Mouse (Mus musculus): ENCODE measurements at regions not wholly inside any gene's neighbourhood (a gene's known extent, or its start where the extent isn't known, plus 50 kb on each side); places are given as distances from the start of the nearest gene placed in this dataset.

DNA sequence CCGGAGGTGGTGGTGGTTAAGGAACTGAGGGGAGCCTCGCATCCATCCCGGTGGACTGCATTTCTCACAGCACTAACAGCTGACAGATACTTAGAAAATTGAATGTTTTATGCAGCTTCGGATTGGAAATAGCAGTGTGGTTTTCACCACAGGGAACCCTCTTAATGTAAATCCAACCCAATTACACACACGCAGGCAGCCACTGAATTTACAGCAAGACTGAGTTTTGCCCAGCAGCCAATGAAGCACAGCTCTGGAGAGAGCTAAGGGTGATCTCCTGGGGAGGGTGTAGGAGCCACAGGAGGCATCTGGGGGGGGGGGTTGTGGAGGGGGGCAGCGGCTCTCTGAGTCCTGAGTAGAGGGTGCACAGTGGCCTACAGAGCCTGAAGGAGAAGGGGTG lies 276.8 kb downstream of the Gm826 start:
- no peak for TF ChIP-seq CTCF (IDR thresholded peaks at IDR 0.05; ENCODE audit: low read depth)
- no peak overlapping the region for H3K9ac ChIP-seq (replicated peaks; ENCODE audit: low read length)
- WGBS, result 39% methylated on average over 6 of the region's 6 CpGs
- no peaks in the 10 kb centered on the region for H3K4me1 ChIP-seq (ENCODE audit: insufficient read depth, low read length)
- ATAC-seq (no peak), DNase-seq (ENCODE audit: low spot score) (peak; percentile 19)
- H3K4me2 ChIP-seq (ENCODE audit: low read depth, low read length), result no peak overlapping the region
- no peaks in the 10 kb centered on the region for H3K9me3 ChIP-seq (ENCODE audit: low read length)
- H3K27me3 ChIP-seq (ENCODE audit: insufficient read depth, low read length), result no peaks in the 10 kb centered on the region
- no peaks in the 10 kb centered on the region for H3K36me3 ChIP-seq (ENCODE audit: insufficient read depth, low read length)
- no peak overlapping the region for H3K4me3 ChIP-seq (ENCODE audit: low read length)
- H3K27ac ChIP-seq, result no peak overlapping the region

DNA sequence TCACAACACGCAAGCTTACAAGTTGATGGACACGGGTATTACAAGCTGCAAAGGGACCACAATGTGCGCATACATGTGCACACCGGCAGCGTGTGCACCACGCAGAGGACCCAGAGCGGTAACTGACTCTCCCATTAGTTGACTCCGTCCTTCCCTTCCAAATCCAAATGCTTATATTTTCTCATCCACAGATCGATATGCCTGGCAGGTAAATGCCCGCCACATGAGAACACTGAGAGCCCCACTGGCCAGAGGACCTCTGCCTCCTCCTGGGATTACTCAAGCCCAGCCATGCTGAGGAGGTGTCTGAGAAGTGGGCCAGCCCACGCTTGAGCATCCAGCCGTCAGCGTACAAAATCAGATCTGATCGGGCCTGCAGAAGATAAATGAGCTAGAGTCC lies 279.6 kb downstream of the Gm826 start:
- DNase-seq (ENCODE audit: low spot score) (no peak), ATAC-seq (no peak)
- Histone ChIP-seq H3K36me3 (ENCODE audit: insufficient read depth, low read length) (no peaks in the 10 kb centered on the region), H3K4me2 (ENCODE audit: low read depth, low read length) (no peak overlapping the region), H3K4me1 (ENCODE audit: insufficient read depth, low read length) (no peaks in the 10 kb centered on the region), H3K9me3 (ENCODE audit: low read length) (no peaks in the 10 kb centered on the region), H3K9ac (replicated peaks; ENCODE audit: low read length) (no peak overlapping the region), H3K27me3 (ENCODE audit: insufficient read depth, low read length) (no peaks in the 10 kb centered on the region), H3K4me3 (ENCODE audit: low read length) (no peak overlapping the region), H3K27ac (no peak overlapping the region)
- 74% methylated on average over 14 of the region's 14 CpGs for WGBS
- TF ChIP-seq CTCF (IDR thresholded peaks at IDR 0.05; ENCODE audit: low read depth), result no peak

DNA sequence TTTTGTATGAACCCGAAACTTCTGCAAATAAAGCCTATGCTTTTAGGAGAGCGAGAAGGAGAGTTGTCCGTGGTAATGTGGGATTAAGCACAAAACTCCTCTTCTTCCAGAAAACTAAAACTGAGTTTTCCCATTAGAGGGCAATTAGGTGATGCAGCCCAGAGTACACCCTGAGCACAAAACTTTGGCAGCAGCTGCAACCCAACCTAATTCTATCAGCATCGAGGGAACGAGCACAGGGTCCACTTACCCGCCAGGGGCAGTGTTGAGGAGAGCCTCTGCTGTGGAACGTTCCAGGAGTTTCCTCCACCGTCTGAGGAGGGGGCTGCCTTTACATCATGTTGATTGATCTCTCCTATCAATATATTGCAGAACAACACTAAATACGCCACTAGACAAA lies 285.7 kb downstream of the Gm826 start:
- Histone ChIP-seq H3K9me3 (ENCODE audit: low read length) (no peaks in the 10 kb centered on the region), H3K27me3 (ENCODE audit: insufficient read depth, low read length) (no peaks in the 10 kb centered on the region; the same call in 1 of the 2 replicates), H3K4me2 (ENCODE audit: low read depth, low read length) (no peak overlapping the region), H3K4me3 (ENCODE audit: low read length) (no peak overlapping the region), H3K9ac (replicated peaks; ENCODE audit: low read length) (no peak overlapping the region), H3K36me3 (ENCODE audit: insufficient read depth, low read length) (no peaks in the 10 kb centered on the region), H3K4me1 (ENCODE audit: insufficient read depth, low read length) (no peaks in the 10 kb centered on the region; the same call in 1 of the 2 replicates), H3K27ac (no peak overlapping the region)
- DNase-seq (ENCODE audit: low spot score) (no peak), ATAC-seq (no peak)
- WGBS, result 89% methylated on average over 9 of the region's 9 CpGs
- no peak for TF ChIP-seq CTCF (IDR thresholded peaks at IDR 0.05; ENCODE audit: low read depth)

DNA sequence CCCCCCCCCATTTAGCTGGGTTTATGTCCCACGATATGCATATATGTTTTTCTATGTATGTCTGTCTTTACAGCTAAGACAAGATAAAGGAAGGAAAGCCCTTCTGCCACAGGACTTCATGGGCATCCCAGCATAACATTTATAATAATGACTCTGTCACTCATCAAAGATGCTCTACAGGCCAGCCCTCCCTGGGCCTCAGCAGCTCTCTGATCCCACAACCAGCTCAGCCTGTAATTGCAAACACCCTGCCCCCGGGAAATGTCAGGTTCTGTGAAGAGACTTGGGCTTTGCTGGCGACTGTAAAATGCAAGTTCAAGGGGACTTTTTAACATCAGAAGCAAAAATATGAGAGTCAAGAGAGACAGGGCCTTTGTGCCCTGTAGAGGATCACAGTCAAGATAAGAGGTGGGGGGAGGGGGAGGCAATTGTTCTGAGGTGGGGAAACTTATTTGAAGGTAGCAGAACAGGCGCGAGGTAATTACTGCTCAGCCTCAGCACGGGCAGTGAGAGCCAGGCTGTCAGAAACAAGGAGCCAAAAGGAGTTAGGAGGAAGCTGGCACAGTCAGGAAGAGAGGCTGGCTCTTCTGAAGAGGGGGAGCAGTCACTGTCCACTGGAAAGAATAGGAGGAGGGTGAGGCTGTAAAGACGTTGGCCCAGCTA lies 286.9 kb downstream of the Gm826 start:
- Histone ChIP-seq H3K4me3 (ENCODE audit: low read length) (no peak overlapping the region), H3K4me2 (ENCODE audit: low read depth, low read length) (no peak overlapping the region), H3K9me3 (ENCODE audit: low read length) (no peaks in the 10 kb centered on the region), H3K36me3 (ENCODE audit: insufficient read depth, low read length) (no peaks in the 10 kb centered on the region), H3K27me3 (ENCODE audit: insufficient read depth, low read length) (no peaks in the 10 kb centered on the region; the same call in 1 of the 2 replicates), H3K9ac (replicated peaks; ENCODE audit: low read length) (no peak overlapping the region), H3K4me1 (ENCODE audit: insufficient read depth, low read length) (no peaks in the 10 kb centered on the region; the same call in 1 of the 2 replicates), H3K27ac (no peak overlapping the region)
- ATAC-seq, result no peak
- WGBS, result 44% methylated on average over 7 of the region's 7 CpGs
- no peak for TF ChIP-seq CTCF (IDR thresholded peaks at IDR 0.05; ENCODE audit: low read depth)
- DNase-seq (ENCODE audit: low spot score), result no peak

DNA sequence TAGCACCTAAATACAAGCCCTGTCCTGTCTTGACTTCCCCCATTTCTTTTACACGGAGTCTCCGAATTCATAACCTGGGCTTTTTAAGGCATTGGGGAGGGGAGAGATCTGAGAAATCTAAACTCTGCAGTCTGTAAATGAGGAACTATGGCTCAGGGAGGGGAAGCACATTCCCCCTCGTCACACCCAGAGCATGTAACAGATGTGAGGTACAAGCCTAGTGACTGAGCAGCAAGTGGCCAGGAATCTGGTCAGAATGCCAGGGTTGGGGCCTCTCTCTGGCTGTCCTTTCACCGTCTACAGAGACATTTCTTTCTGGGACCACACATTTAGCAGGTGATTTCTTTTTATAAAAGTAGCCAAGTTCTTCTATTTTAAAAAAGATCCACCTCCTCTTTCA lies 289.4 kb downstream of the Gm826 start:
- Histone ChIP-seq H3K36me3 (ENCODE audit: insufficient read depth, low read length) (no peaks in the 10 kb centered on the region), H3K27me3 (ENCODE audit: insufficient read depth, low read length) (no peaks in the 10 kb centered on the region; the same call in 1 of the 2 replicates), H3K9ac (replicated peaks; ENCODE audit: low read length) (no peak overlapping the region), H3K4me1 (ENCODE audit: insufficient read depth, low read length) (no peaks in the 10 kb centered on the region; the same call in 1 of the 2 replicates), H3K27ac (no peak overlapping the region), H3K4me3 (ENCODE audit: low read length) (no peak overlapping the region), H3K9me3 (ENCODE audit: low read length) (no peaks in the 10 kb centered on the region), H3K4me2 (ENCODE audit: low read depth, low read length) (no peak overlapping the region)
- no peak for DNase-seq (ENCODE audit: low spot score)
- TF ChIP-seq CTCF (IDR thresholded peaks at IDR 0.05; ENCODE audit: low read depth), result no peak
- WGBS, result 76% methylated on average over 4 of the region's 4 CpGs
- no peak for ATAC-seq

DNA sequence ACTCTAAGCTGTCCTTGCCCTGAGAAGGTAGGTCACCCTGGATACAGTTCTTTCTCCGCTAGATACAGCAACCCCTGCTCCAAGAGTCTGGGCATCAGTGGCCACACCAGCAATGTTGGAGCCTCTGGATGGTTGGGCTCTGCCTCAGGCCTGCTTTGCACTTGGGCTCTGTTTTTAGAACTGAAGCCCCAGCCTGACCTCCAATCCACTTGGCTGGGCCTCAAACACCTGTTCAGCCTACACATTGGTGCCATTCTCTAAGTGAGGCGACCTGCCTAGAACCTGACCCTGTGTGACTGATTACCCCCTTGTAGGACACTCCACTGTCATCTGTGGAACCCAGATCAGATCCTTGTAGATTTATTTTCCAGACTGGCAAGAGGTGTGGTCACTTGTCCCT lies 289.8 kb downstream of the Gm826 start:
- Histone ChIP-seq H3K27me3 (ENCODE audit: insufficient read depth, low read length) (no peaks in the 10 kb centered on the region; the same call in 1 of the 2 replicates), H3K4me3 (ENCODE audit: low read length) (no peak overlapping the region), H3K9ac (replicated peaks; ENCODE audit: low read length) (no peak overlapping the region), H3K4me2 (ENCODE audit: low read depth, low read length) (no peak overlapping the region), H3K4me1 (ENCODE audit: insufficient read depth, low read length) (no peaks in the 10 kb centered on the region; the same call in 1 of the 2 replicates), H3K27ac (no peak overlapping the region), H3K36me3 (ENCODE audit: insufficient read depth, low read length) (no peaks in the 10 kb centered on the region), H3K9me3 (ENCODE audit: low read length) (no peaks in the 10 kb centered on the region)
- DNase-seq (ENCODE audit: low spot score) (no peak), ATAC-seq (no peak)
- TF ChIP-seq CTCF (IDR thresholded peaks at IDR 0.05; ENCODE audit: low read depth), result no peak
- WGBS, result 80% methylated on average over 2 of the region's 2 CpGs

DNA sequence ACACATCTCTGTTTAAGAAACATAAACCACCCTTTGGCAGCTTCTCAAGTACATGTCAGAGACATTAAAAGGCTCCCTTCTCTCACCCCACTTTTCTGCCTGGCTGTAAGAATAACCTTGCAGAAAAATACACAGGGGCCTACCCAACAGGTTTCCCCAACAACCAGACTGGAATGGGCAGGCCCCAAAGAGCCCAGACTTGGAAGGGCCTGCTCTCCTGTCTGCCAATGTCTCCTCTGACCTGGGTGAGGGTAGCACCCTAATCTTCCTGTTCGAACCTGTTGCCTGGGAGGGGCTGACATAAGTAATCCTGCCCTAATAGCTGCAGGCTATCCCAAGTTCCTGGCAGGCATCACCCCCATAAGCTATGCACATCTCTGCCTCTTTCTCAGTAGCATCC lies 304.5 kb downstream of the Gm826 start:
- Histone ChIP-seq H3K27ac (no peak overlapping the region), H3K4me2 (ENCODE audit: low read depth, low read length) (no peak overlapping the region), H3K4me3 (ENCODE audit: low read length) (no peak overlapping the region), H3K9ac (replicated peaks; ENCODE audit: low read length) (no peak overlapping the region), H3K4me1 (ENCODE audit: insufficient read depth, low read length) (no peaks in the 10 kb centered on the region), H3K36me3 (ENCODE audit: insufficient read depth, low read length) (no peaks in the 10 kb centered on the region), H3K9me3 (ENCODE audit: low read length) (no peaks in the 10 kb centered on the region), H3K27me3 (ENCODE audit: insufficient read depth, low read length) (no peaks in the 10 kb centered on the region)
- no peak for TF ChIP-seq CTCF (IDR thresholded peaks at IDR 0.05; ENCODE audit: low read depth)
- 58% methylated on average over 1 of the region's 1 CpGs for WGBS
- DNase-seq (ENCODE audit: low spot score) (no peak), ATAC-seq (no peak)
